Mouse (Mus musculus) C2C12 (cell line): ENCODE measurements at regions not wholly inside any gene's neighbourhood (a gene's known extent, or its start where the extent isn't known, plus 50 kb on each side); places are given as distances from the start of the nearest gene placed in this dataset.

Experiments
- CEBPB ChIP-seq: IDR thresholded peaks from one replicate; pipeline ENCODE4 v1.6.1; 2011; ENCODE audit warnings: low read depth, mild to moderate bottlenecking, control low read depth, moderate library complexity
- CTCF ChIP-seq: IDR thresholded peaks from one replicate; pipeline ENCODE4 v1.5.1; 2011; ENCODE audit not compliant: control insufficient read depth, insufficient read depth, insufficient read length
- FOSL1 ChIP-seq: IDR thresholded peaks from one replicate; pipeline ENCODE4 v1.8.0; 2011; ENCODE audit warnings: mild to moderate bottlenecking, low read length; ENCODE audit not compliant: poor library complexity, insufficient read depth, severe bottlenecking
- MYOD1 ChIP-seq: IDR thresholded peaks from one replicate; pipeline ENCODE4 v1.6.1; 2011; ENCODE audit warnings: low read depth; ENCODE audit not compliant: control insufficient read depth, insufficient read length
- MYOG ChIP-seq: IDR thresholded peaks from one replicate; pipeline ENCODE4 v1.6.1; 2011; ENCODE audit not compliant: control insufficient read depth, insufficient read length; ENCODE audit errors: extremely low read depth
- USF1 ChIP-seq: IDR thresholded peaks from one replicate; pipeline ENCODE4 v1.6.1; 2011; ENCODE audit warnings: low read depth, mild to moderate bottlenecking, control low read depth, moderate library complexity

DNA sequence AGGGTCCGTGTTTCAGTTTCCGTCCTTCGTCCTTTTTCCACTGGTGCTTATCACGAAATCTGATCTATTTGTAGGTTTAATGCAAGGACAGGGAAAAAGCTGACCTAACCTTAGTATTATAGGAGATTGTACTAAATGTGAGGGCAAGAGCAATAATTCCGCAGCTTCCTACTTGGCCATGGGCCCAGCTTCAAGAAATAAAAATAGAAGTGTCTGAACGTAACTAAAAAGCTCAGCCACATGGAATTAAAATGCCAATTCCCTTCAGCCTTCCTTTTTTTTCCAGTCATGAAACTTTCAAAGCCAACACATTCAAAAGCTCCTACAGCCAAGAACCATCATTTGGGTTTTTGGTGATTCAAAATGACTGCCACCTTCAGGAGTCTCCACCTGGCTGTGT, 728.5 kb upstream of the Cited2 start:
- TF ChIP-seq USF1 (no peak), CTCF (no peak), MYOD1 (no peak), CEBPB (no peak), MYOG (no peak), FOSL1 (no peak)
